Mouse (Mus musculus): ENCODE data around the gene Six3.
A peak's percentile ranks its signal among the peaks of the same experiment; 100 is the strongest.

The Six3 gene

GRCm38 (mm10) chr17:85611521-85612515 lies 1.6 kb upstream of the Six3 start:
- peak; percentile 34 for DNase-seq (ENCODE audit: low read depth, low spot score)

DNA sequence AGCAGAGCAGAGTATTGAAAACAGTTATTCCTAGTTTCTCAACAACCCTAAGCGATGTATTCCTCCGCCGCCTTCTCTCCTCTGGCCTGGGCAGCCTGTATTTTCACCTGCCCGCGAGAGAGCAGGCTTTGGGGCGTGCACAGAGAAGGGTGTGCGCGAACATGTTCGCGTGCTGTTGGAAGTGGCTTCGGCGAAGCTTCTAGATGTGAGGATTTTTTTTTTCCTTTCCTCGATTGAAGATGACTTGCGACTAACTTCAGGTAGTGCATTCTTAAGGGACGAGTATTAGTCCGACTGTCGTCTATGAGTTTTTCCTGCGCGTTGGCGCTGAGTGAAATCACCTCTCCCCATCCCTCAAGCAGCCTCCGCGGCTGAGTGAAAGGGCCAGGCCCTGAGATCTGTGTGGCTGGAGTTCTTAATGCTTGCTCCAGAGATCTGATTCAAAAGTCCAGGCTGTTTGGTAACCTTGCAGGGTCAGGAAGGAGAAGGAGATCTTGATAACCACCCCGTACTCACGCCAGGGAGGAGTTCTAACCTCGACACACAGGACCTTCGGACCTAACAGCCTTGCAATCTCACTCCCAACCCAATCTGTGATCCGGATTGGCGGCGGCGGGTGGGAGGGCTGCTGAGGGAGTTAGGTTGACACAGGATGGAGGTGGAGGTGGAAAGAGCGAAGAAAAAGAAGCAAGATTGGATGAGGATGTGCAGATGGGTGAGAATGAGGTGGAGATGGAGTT lies 712 bp upstream of the Six3 start:
- DNase-seq (ENCODE audit: low read depth, low spot score): peak; percentile 53

DNA sequence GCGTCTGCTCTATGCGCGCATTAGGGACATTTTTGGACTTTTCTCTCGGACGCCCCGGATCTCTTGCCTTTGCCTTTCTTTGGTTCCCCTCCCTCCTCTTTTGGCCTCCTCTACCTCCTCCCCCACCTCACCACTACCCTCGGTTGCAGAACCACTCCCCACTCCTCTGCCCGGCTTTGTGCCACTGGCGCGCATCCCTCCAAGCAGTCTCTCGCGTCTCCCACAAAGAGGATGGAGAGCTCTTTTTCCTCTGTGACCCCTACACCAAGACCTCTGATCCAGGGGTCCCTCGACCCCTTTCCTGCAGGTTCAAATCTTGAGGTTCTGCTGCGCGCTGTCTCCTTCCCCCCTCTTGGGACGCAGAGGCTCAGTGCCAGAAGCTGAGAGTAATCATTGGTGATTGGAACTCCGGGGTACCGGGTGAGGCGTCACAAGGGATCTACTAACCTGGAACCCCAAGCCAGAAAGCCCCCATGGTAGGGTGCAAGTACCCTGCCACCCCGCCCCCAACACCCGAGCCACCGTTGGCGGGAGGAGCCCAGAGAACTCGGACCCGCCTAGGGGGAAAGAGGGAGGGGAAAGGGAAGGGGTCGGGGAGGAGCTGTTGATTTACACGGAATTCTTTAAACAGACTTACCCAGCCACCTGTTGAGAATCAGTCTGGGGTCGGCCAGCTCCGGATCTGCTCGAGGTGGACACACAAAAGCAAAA lies 758 bp downstream of the Six3 start:
- peak; percentile 58 for DNase-seq (ENCODE audit: low read depth, low spot score)

GRCm38 (mm10) chr17:85614722-85615331 lies 1.4 kb downstream of the Six3 start:
- peak; percentile 63 for DNase-seq (ENCODE audit: low read depth, low spot score)

DNA sequence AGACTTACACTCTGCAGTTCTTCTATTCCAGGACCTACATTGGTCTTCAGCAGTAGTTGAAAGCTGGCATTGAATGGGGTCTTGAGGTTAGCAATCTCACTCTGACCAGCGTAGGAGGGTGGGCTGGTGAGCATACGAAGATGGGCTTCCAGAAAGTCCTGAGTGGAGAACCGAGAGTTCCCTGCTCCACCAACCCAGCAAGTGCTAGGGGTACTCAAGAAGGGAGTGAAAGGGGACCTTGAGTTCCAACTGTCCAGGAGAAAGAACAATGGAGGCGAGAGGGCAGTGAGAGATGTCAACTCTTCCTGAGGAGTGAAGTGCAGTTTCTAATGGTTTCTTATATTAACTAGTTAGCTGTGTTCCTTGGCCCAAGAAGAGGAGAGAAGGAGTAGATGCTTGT lies 2.2 kb downstream of the Six3 start:
- no peak for DNase-seq (ENCODE audit: low read depth, low spot score)

DNA sequence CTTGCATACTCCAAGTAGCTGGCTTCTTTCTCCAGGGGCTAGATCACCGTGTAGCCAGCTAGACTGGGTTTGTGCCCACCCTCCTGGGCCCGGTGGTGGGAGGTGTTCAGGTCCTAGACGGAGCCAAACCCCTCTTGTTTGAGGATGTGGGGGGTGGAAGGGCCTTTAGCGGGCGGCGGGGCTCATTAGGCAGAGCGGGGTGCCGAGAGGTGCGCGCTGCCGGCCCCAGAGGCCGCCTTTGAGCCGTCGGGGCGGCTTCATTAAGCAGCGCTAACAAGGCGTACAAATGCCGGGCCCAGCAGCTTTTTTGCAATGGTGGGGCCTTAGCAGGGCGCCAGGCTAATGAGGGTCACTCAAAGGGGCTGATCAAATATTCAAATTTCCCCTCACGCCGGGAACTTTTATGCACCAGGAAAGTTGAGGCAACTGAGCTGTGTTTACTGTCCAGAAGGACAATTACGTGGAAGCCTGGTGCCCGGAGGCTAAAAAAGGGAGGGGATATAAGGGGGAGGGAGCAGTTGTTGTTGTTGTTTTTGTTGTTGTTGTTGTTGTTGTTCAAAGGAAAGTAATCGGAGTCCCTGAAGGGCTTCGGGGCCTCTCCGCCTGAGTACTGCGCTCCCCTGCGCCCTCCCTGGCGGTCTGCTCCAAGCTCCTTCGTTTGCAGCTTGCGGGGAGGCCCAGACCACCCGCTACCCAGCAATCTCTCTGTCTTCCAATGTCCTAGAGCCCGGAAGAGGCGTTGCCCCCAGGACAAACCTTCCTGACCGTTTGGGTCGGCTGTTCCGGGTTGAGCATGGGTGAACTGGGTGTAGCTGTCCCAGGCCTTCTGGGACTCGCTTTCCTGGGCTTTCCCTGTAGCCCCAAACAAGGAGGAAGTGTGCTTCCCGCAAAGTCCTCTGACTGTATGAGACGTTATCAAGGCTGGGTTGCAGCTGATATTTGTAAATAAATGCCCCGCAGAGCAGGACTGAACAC lies 3.4 kb downstream of the Six3 start:
- DNase-seq (ENCODE audit: low read depth, low spot score): peak; percentile 67

DNA sequence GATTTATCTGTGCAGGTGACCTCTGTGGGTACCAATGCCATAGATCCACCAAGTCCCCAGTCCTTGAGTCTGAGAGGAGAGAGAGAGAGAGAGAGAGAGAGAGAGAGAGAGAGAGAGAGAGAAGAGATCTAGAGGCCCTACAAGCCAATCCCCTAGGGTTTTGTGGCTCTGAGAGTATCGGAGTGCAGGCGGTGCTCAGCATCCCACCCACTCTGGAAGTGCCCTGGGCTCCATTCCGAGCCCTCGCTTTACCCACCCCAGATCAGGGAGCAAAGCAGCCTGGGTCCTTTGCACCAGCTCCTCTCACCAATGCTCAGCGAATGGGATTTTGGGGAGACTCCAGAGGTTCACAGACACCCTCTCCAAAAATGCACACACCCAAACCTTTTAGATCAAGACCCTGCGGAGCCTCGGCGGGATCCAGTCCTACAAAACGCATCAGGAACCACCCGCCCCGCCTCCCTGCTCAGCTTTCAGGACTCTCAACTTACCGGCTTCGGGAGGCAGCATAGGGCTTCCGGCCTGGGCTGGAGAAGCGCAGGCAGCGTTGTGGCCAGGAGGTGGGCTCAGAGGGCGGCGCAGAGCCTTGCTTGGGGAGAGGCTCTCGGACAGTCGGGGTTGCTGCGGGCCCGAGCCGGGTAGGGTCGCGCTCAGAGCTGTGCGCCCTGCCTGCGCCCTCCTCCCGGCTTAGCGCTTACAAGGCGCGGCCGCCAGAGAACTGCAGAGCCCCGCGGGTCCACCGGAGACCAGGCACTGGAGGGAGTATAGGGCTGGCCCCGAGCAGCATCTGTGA lies 4.4 kb downstream of the Six3 start:
- peak; percentile 81 for DNase-seq (ENCODE audit: low read depth, low spot score)

DNA sequence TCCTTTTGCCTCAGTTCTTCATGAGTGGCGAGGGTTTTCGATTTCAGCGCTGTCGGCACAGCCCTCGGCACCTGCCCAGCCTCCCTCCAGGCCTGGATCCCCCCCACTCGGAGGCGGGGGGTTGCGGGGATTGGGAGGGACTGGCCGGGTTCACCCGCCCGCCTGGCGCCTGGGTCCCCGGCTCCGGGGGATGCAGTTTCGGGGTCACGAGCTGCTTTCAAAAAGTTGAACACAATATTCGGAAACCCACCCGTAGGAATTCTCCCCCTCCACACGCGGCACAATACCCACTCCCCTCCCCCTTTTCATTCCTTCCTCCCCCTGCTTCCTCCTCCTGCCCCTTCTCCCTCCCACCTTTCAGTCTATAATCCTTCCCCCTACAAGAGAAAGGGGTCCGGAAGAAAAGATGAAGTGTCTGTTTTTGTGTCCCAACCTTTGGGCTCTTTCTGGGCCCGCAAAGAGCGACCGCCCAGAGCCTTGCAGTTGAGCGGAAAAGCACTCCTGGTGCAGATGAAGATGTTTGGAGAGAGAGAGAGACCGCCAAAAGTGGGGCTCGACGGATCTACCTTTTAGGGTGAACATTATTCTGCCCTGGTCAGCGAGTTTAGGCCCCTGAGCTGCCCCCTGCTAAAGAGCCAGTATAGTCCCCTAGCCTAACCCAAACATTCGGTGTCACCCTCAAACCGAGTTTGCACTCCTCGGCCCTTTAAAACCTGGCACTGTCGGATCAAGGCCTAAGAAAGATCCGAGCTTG lies 5.1 kb downstream of the Six3 start:
- no peak for DNase-seq (ENCODE audit: low read depth, low spot score)

- DNase-seq (ENCODE audit: low read depth, low spot score): no peak
Observed at GRCm38 (mm10) chr17:85619113-85620085, 6.0 kb downstream of the Six3 start.

DNA sequence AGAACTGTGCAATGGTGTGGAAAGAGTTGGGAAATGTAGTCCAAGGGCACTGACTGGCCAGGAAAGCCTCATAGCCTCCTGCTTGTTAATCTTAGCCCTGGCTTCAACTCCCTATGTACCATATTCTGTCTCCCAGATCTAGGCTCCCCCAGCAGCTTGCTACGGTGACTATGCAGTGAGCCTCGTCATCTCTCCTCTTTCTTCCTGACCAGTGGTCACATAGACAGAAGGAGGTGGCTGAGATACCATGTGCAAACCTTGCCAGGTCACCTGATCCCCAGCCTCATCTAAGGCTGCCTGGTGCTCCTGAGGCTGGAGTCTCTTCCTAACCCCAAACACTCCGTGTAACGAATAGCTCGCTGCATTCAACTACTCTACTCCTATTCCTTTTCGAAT lies 6.7 kb downstream of the Six3 start:
- DNase-seq (ENCODE audit: low read depth, low spot score): peak; percentile 18

- peak; percentile 71 for DNase-seq (ENCODE audit: low read depth, low spot score)
Observed at GRCm38 (mm10) chr17:85620680-85621504, 7.5 kb downstream of the Six3 start.

DNA sequence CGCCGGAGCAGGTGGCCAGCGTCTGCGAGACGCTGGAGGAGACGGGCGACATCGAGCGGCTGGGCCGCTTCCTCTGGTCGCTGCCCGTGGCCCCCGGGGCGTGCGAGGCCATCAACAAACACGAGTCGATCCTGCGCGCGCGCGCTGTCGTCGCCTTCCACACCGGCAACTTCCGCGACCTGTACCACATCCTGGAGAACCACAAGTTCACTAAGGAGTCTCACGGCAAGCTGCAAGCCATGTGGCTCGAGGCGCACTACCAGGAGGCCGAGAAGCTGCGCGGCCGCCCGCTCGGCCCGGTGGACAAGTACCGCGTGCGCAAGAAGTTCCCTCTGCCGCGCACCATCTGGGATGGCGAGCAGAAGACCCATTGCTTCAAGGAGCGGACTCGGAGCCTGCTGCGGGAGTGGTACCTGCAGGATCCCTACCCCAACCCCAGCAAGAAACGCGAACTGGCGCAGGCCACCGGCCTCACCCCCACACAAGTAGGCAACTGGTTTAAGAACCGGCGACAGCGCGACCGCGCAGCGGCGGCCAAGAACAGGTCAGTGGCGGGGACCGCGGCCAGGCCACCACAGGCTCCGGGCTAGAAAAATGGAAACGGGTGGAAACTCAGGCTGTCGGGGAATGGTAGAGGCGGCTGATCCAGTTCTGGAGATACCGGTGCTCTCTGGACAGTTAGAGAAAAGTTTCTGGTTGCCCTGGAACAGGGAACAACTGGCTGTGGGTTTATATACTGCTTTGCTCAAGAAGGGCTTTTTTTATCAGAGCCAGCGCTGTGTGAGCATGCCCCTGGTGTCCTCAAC lies 8.3 kb downstream of the Six3 start:
- DNase-seq (ENCODE audit: low read depth, low spot score): peak; percentile 48

- peak; percentile 46 for DNase-seq (ENCODE audit: low read depth, low spot score)
Observed at GRCm38 (mm10) chr17:85622493-85623157, 9.2 kb downstream of the Six3 start.

DNA sequence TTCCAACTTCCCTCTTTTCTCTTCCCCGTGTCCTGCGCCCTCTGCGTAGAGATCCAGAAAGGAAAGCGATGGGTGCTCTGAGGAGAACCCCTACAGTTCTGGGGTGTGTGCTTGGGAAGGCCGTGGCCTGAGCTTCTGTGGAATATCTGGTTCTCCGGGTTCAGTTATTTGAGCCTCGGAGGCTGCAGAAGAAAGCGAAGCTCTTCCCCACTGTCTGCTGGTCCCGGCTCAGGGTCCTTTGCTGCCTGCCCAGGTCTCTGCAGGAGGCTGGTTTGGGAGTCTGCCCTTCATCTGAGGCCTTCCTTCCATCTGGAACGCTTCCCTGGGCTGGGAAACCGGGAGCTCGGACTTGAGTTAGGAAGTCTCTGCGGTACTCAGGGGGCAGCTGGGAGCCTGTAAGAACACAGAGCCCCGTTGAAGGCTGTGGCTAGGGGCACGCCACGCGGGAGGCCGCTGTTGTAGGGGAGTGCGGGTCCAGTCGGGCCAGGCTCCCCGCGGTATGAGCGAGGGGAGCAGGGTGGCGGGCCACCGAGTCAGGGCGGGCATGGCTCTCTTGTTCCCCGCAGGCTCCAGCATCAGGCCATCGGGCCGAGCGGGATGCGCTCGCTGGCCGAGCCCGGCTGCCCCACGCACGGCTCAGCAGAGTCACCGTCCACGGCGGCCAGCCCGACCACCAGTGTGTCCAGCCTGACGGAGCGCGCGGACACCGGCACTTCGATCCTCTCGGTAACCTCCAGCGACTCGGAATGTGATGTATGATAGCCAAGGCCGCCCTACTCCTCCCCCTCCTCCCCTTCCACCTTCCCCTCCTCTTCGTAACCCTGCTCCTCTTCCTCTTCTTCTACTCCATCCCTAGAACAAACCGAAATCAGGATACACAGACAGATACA lies 10.0 kb downstream of the Six3 start:
- peak; percentile 25 for DNase-seq (ENCODE audit: low read depth, low spot score)
